Mouse (Mus musculus): ENCODE measurements around the gene Prdm16. TPM values are rescaled to one million over a fixed set of nuclear protein-coding genes. Genes with fewer than 3 reads are reported as not detected.

Gene Prdm16
- polyA plus RNA-seq, 1 experiment from 2014 or later = 18.1 TPM

- ATAC-seq (ENCODE audit: insufficient number of reproducible peaks, insufficient read depth, low FRiP score, low read depth) = no peak
- no peak overlapping the region for H3K4me3 ChIP-seq (ENCODE audit: control insufficient read depth in 1 of 2, insufficient read depth in 1 of 2, low read depth in 1 of 2, low read length in 2 of 2)
- peak overlapping the region in 1 of 2 experiments; percentile 96; a peak in 1 of 4 replicates for H3K27ac ChIP-seq (replicated peaks in 1 of 2; ENCODE audit: control insufficient read depth in 1 of 2, insufficient read depth in 1 of 2, low read depth in 2 of 2, low read length in 2 of 2)
- peak overlapping the region; percentile 59; the same call in 1 of the 2 replicates for H3K9ac ChIP-seq (ENCODE audit: low read length)
- no peaks in the 10 kb centered on the region for H3K27me3 ChIP-seq (ENCODE audit: control insufficient read depth, insufficient read depth, low read length)
- 39% methylated on average over 10 of the region's 10 CpGs for WGBS
- H3K4me1 ChIP-seq (ENCODE audit: control insufficient read depth in 2 of 2, insufficient read depth in 2 of 2, low read length in 2 of 2) = peaks cover 63 to 69% of the 10 kb centered on the region in 2 experiments
- H3K9me3 ChIP-seq (ENCODE audit: control insufficient read depth, low read length) = no peaks in the 10 kb centered on the region
- no peaks in the 10 kb centered on the region for H3K36me3 ChIP-seq (ENCODE audit: control insufficient read depth, insufficient read depth, low read length)
- peak overlapping the region; percentile 7; the same call in 1 of the 2 replicates for H3K4me2 ChIP-seq (ENCODE audit: low read length)
Observed at GRCm38 (mm10) chr4:154540671-154541070, 96.0 kb downstream of the Prdm16 start.

GRCm38 (mm10) chr4:154539703-154540102 lies 97.0 kb downstream of the Prdm16 start:
- Histone ChIP-seq H3K27me3 (ENCODE audit: control insufficient read depth, insufficient read depth, low read length) (no peaks in the 10 kb centered on the region), H3K4me1 (ENCODE audit: control insufficient read depth in 2 of 2, insufficient read depth in 2 of 2, low read length in 2 of 2) (peaks cover 55 to 61% of the 10 kb centered on the region in 2 experiments), H3K9me3 (ENCODE audit: control insufficient read depth, low read length) (no peaks in the 10 kb centered on the region), H3K27ac (replicated peaks in 1 of 2; ENCODE audit: control insufficient read depth in 1 of 2, insufficient read depth in 1 of 2, low read depth in 2 of 2, low read length in 2 of 2) (0 out of 4 replicates have a peak overlapping the region, but pooled peaks of 1 of the 2 experiments have one; percentile 21), H3K4me3 (ENCODE audit: control insufficient read depth in 1 of 2, insufficient read depth in 1 of 2, low read depth in 1 of 2, low read length in 2 of 2) (no peak overlapping the region), H3K36me3 (ENCODE audit: control insufficient read depth, insufficient read depth, low read length) (no peaks in the 10 kb centered on the region), H3K9ac (ENCODE audit: low read length) (0 out of 2 replicates have a peak overlapping the region, but pooled peaks have one; percentile 11), H3K4me2 (ENCODE audit: low read length) (no peak overlapping the region)
- 70% methylated on average over 12 of the region's 12 CpGs for WGBS
- no peak for ATAC-seq (ENCODE audit: insufficient number of reproducible peaks, insufficient read depth, low FRiP score, low read depth)

- no peaks in the 10 kb centered on the region for H3K9me3 ChIP-seq (ENCODE audit: control insufficient read depth, low read length)
- H3K9ac ChIP-seq (ENCODE audit: low read length) = no peak overlapping the region
- ATAC-seq (ENCODE audit: insufficient number of reproducible peaks, insufficient read depth, low FRiP score, low read depth) = no peak
- no peak overlapping the region for H3K4me3 ChIP-seq (ENCODE audit: control insufficient read depth in 1 of 2, insufficient read depth in 1 of 2, low read depth in 1 of 2, low read length in 2 of 2)
- no peak overlapping the region for H3K27ac ChIP-seq (replicated peaks in 1 of 2; ENCODE audit: control insufficient read depth in 1 of 2, insufficient read depth in 1 of 2, low read depth in 2 of 2, low read length in 2 of 2)
- no peak overlapping the region for H3K4me2 ChIP-seq (ENCODE audit: low read length)
- H3K27me3 ChIP-seq (ENCODE audit: control insufficient read depth, insufficient read depth, low read length) = no peaks in the 10 kb centered on the region
- whole genome bisulfite sequencing = 87% methylated on average over 4 of the region's 4 CpGs
- H3K36me3 ChIP-seq (ENCODE audit: control insufficient read depth, insufficient read depth, low read length) = no peaks in the 10 kb centered on the region
- H3K4me1 ChIP-seq (ENCODE audit: control insufficient read depth in 2 of 2, insufficient read depth in 2 of 2, low read length in 2 of 2) = peaks cover 51 to 56% of the 10 kb centered on the region in 2 experiments
Observed at GRCm38 (mm10) chr4:154538727-154539126, 97.9 kb downstream of the Prdm16 start.

DNA sequence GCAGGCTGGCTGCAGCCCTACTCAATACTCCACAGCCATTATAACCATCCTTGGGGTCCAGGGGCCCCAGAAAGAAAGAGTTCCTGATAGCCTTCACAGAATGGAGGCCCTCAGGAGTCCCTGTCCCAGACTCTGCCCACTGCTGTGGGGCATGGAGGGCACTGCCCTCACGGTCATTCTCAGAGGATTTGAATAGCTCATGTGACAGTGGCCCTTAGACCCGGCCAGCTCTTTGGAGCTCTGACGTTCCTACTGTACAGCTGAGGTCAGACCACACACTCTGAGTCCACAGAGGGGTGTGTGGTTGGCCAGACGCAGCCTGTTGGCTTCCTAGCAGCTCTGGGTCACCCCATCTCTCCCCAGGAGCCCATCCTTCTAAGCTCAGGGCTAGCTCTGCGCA lies 100.6 kb downstream of the Prdm16 start:
- Histone ChIP-seq H3K27ac (replicated peaks in 1 of 2; ENCODE audit: control insufficient read depth in 1 of 2, insufficient read depth in 1 of 2, low read depth in 2 of 2, low read length in 2 of 2) (peak overlapping the region in 1 of 2 experiments; percentile 14; a peak in 1 of 4 replicates), H3K36me3 (ENCODE audit: control insufficient read depth, insufficient read depth, low read length) (no peaks in the 10 kb centered on the region), H3K4me2 (ENCODE audit: low read length) (no peak overlapping the region), H3K9ac (ENCODE audit: low read length) (no peak overlapping the region), H3K27me3 (ENCODE audit: control insufficient read depth, insufficient read depth, low read length) (no peaks in the 10 kb centered on the region), H3K4me3 (ENCODE audit: control insufficient read depth in 1 of 2, insufficient read depth in 1 of 2, low read depth in 1 of 2, low read length in 2 of 2) (no peak overlapping the region), H3K9me3 (ENCODE audit: control insufficient read depth, low read length) (no peaks in the 10 kb centered on the region), H3K4me1 (ENCODE audit: control insufficient read depth in 2 of 2, insufficient read depth in 2 of 2, low read length in 2 of 2) (peaks cover 37 to 50% of the 10 kb centered on the region in 2 experiments)
- no peak for ATAC-seq (ENCODE audit: insufficient number of reproducible peaks, insufficient read depth, low FRiP score, low read depth)
- WGBS = 58% methylated on average over 5 of the region's 5 CpGs

GRCm38 (mm10) chr4:154531368-154531767 lies 105.3 kb downstream of the Prdm16 start:
- ATAC-seq (ENCODE audit: insufficient number of reproducible peaks, insufficient read depth, low FRiP score, low read depth) = no peak
- Histone ChIP-seq H3K9ac (ENCODE audit: low read length) (no peak overlapping the region), H3K27me3 (ENCODE audit: control insufficient read depth, insufficient read depth, low read length) (no peaks in the 10 kb centered on the region), H3K9me3 (ENCODE audit: control insufficient read depth, low read length) (no peaks in the 10 kb centered on the region), H3K27ac (replicated peaks in 1 of 2; ENCODE audit: control insufficient read depth in 1 of 2, insufficient read depth in 1 of 2, low read depth in 2 of 2, low read length in 2 of 2) (no peak overlapping the region; a peak in 1 of 4 replicates), H3K36me3 (ENCODE audit: control insufficient read depth, insufficient read depth, low read length) (no peaks in the 10 kb centered on the region), H3K4me1 (ENCODE audit: control insufficient read depth in 2 of 2, insufficient read depth in 2 of 2, low read length in 2 of 2) (peaks cover 45 to 52% of the 10 kb centered on the region in 2 experiments), H3K4me3 (ENCODE audit: control insufficient read depth in 1 of 2, insufficient read depth in 1 of 2, low read depth in 1 of 2, low read length in 2 of 2) (no peak overlapping the region), H3K4me2 (ENCODE audit: low read length) (no peak overlapping the region)
- WGBS = 52% methylated on average over 4 of the region's 4 CpGs

- Histone ChIP-seq H3K36me3 (ENCODE audit: control insufficient read depth, insufficient read depth, low read length) (no peaks in the 10 kb centered on the region), H3K9ac (ENCODE audit: low read length) (no peak overlapping the region), H3K4me1 (ENCODE audit: control insufficient read depth in 2 of 2, insufficient read depth in 2 of 2, low read length in 2 of 2) (peaks cover 41 to 48% of the 10 kb centered on the region in 2 experiments), H3K4me3 (ENCODE audit: control insufficient read depth in 1 of 2, insufficient read depth in 1 of 2, low read depth in 1 of 2, low read length in 2 of 2) (no peak overlapping the region), H3K4me2 (ENCODE audit: low read length) (no peak overlapping the region), H3K27me3 (ENCODE audit: control insufficient read depth, insufficient read depth, low read length) (no peaks in the 10 kb centered on the region), H3K27ac (replicated peaks in 1 of 2; ENCODE audit: control insufficient read depth in 1 of 2, insufficient read depth in 1 of 2, low read depth in 2 of 2, low read length in 2 of 2) (no peak overlapping the region), H3K9me3 (ENCODE audit: control insufficient read depth, low read length) (no peaks in the 10 kb centered on the region)
- WGBS = 60% methylated on average over 7 of the region's 7 CpGs
- no peak for ATAC-seq (ENCODE audit: insufficient number of reproducible peaks, insufficient read depth, low FRiP score, low read depth)
Observed at GRCm38 (mm10) chr4:154530336-154530735, 106.3 kb downstream of the Prdm16 start.

- ATAC-seq (ENCODE audit: insufficient number of reproducible peaks, insufficient read depth, low FRiP score, low read depth) = no peak
- Histone ChIP-seq H3K9ac (ENCODE audit: low read length) (peak overlapping the region; percentile 42), H3K27me3 (ENCODE audit: control insufficient read depth, insufficient read depth, low read length) (peaks cover 4% of the 10 kb centered on the region; the same call in 1 of the 2 replicates), H3K27ac (replicated peaks in 1 of 2; ENCODE audit: control insufficient read depth in 1 of 2, insufficient read depth in 1 of 2, low read depth in 2 of 2, low read length in 2 of 2) (peak overlapping the region; percentile 78 to 84), H3K4me1 (ENCODE audit: control insufficient read depth in 2 of 2, insufficient read depth in 2 of 2, low read length in 2 of 2) (peaks cover 45 to 46% of the 10 kb centered on the region in 2 experiments), H3K9me3 (ENCODE audit: control insufficient read depth, low read length) (no peaks in the 10 kb centered on the region), H3K4me2 (ENCODE audit: low read length) (no peak overlapping the region), H3K4me3 (ENCODE audit: control insufficient read depth in 1 of 2, insufficient read depth in 1 of 2, low read depth in 1 of 2, low read length in 2 of 2) (no peak overlapping the region), H3K36me3 (ENCODE audit: control insufficient read depth, insufficient read depth, low read length) (no peaks in the 10 kb centered on the region)
- WGBS = 27% methylated on average over 9 of the region's 9 CpGs
Observed at GRCm38 (mm10) chr4:154527506-154527905, 109.2 kb downstream of the Prdm16 start.

GRCm38 (mm10) chr4:154526351-154526786 lies 110.3 kb downstream of the Prdm16 start:
- Histone ChIP-seq H3K27me3 (ENCODE audit: control insufficient read depth, insufficient read depth, low read length) (peaks cover 4% of the 10 kb centered on the region; the same call in 1 of the 2 replicates), H3K27ac (replicated peaks in 1 of 2; ENCODE audit: control insufficient read depth in 1 of 2, insufficient read depth in 1 of 2, low read depth in 2 of 2, low read length in 2 of 2) (no peak overlapping the region), H3K36me3 (ENCODE audit: control insufficient read depth, insufficient read depth, low read length) (no peaks in the 10 kb centered on the region), H3K9me3 (ENCODE audit: control insufficient read depth, low read length) (no peaks in the 10 kb centered on the region), H3K4me1 (ENCODE audit: control insufficient read depth in 2 of 2, insufficient read depth in 2 of 2, low read length in 2 of 2) (peaks cover 45 to 48% of the 10 kb centered on the region in 2 experiments), H3K9ac (ENCODE audit: low read length) (no peak overlapping the region), H3K4me3 (ENCODE audit: control insufficient read depth in 1 of 2, insufficient read depth in 1 of 2, low read depth in 1 of 2, low read length in 2 of 2) (no peak overlapping the region), H3K4me2 (ENCODE audit: low read length) (no peak overlapping the region)
- no peak for ATAC-seq (ENCODE audit: insufficient number of reproducible peaks, insufficient read depth, low FRiP score, low read depth)
- 81% methylated on average over 6 of the region's 6 CpGs for WGBS

Data from heart, embryonic 14.5 days (tissue).